Mouse (Mus musculus) heart, embryonic 12.5 days (tissue): ENCODE results near the gene Anxa6. TPM values are rescaled to one million over a fixed set of nuclear protein-coding genes. Genes with fewer than 3 reads are reported as not detected.

Experiments
- ATAC-seq: fragments of 200-750 bp; cut with Nextera tagmentation; 2 replicates; pipeline ENCODE4 v1.8.0; 2017; ENCODE audit warnings: moderate TSS enrichment, moderate library complexity; ENCODE audit not compliant: insufficient number of reproducible peaks, low FRiP score
- H3K27ac ChIP-seq: fragments of 300-500 bp; sonication (generic); 2 replicates; pipeline ENCODE4 v1.5.1; 2016; ENCODE audit warnings: mild to moderate bottlenecking, moderate library complexity; ENCODE audit not compliant: poor library complexity, severe bottlenecking
- H3K27me3 ChIP-seq: fragments of 300-500 bp; sonication (generic); replicated peaks from 2 replicates; pipeline ENCODE4 v1.6.1; 2016; ENCODE audit warnings: mild to moderate bottlenecking, moderate library complexity
- H3K36me3 ChIP-seq: fragments of 300-500 bp; sonication (generic); 2 replicates; pipeline ENCODE4 v1.6.1; 2016; ENCODE audit warnings: mild to moderate bottlenecking, moderate library complexity
- H3K4me1 ChIP-seq: fragments of 300-500 bp; sonication (generic); replicated peaks from 2 replicates; pipeline ENCODE4 v1.6.1; 2016; ENCODE audit warnings: mild to moderate bottlenecking
- H3K4me2 ChIP-seq: fragments of 300-500 bp; sonication (generic); 2 replicates; pipeline ENCODE4 v1.6.1; 2016; ENCODE audit warnings: mild to moderate bottlenecking, moderate library complexity
- H3K4me3 ChIP-seq: fragments of 300-500 bp; sonication (generic); 2 replicates; pipeline ENCODE4 v1.5.1; 2016; ENCODE audit warnings: mild to moderate bottlenecking
- H3K9ac ChIP-seq: fragments of 300-500 bp; sonication (generic); 2 replicates; pipeline ENCODE4 v1.6.1; 2016; ENCODE audit warnings: mild to moderate bottlenecking, moderate library complexity
- H3K9me3 ChIP-seq: fragments of 300-500 bp; sonication (generic); replicated peaks from 2 replicates; pipeline ENCODE4 v1.6.1; 2016; ENCODE audit warnings: mild to moderate bottlenecking, moderate library complexity
- WGBS: fragments of 180-500 bp; shearing (Covaris S2); methylation state at CpG from one replicate; pipeline ENCODE4 v1.1.7; 2016; 5-methylcytosine and 5-hydroxymethylcytosine counted together
- polyA plus RNA-seq: library from polyadenylated mRNA; unstranded; fragments of >200 nt; fragmentation: Nextera tagmentation; extraction: Ambion mirVana; gene quantifications from 2 replicates; pipeline ENCODE4 v1.2.1, GENCODE M21; 2016

Gene Anxa6
- polyA plus RNA-seq, 1 experiment from 2014 or later: 339 TPM

GRCm38 (mm10) chr11:55066921-55067320, 33.7 kb upstream of the Anxa6 start:
- no peak overlapping the region for H3K9ac ChIP-seq
- H3K27me3 ChIP-seq: no peaks in the 10 kb centered on the region
- H3K4me2 ChIP-seq: no peak overlapping the region
- no peaks in the 10 kb centered on the region for H3K9me3 ChIP-seq
- H3K27ac ChIP-seq: no peak overlapping the region
- H3K4me3 ChIP-seq: no peak overlapping the region
- WGBS: 53% methylated on average over 4 of the region's 4 CpGs
- H3K36me3 ChIP-seq: no peaks in the 10 kb centered on the region
- ATAC-seq: no peak
- peaks cover 21% of the 10 kb centered on the region for H3K4me1 ChIP-seq

GRCm38 (mm10) chr11:55062856-55063255, 29.6 kb upstream of the Anxa6 start:
- Histone ChIP-seq H3K9me3 (no peaks in the 10 kb centered on the region), H3K27me3 (no peaks in the 10 kb centered on the region), H3K4me1 (peaks cover 25% of the 10 kb centered on the region), H3K9ac (no peak overlapping the region), H3K27ac (peak overlapping the region; percentile 70), H3K4me2 (no peak overlapping the region), H3K4me3 (no peak overlapping the region), H3K36me3 (peaks cover 18% of the 10 kb centered on the region)
- ATAC-seq: no peak
- WGBS: 16% methylated on average over 5 of the region's 5 CpGs

- WGBS: 77% methylated on average over 5 of the region's 5 CpGs
- H3K36me3 ChIP-seq: peaks cover 22% of the 10 kb centered on the region
- no peaks in the 10 kb centered on the region for H3K27me3 ChIP-seq
- ATAC-seq: no peak
- no peak overlapping the region for H3K9ac ChIP-seq
- no peaks in the 10 kb centered on the region for H3K9me3 ChIP-seq
- H3K4me1 ChIP-seq: peaks cover 25% of the 10 kb centered on the region
- no peak overlapping the region for H3K4me3 ChIP-seq
- H3K27ac ChIP-seq: no peak overlapping the region
- H3K4me2 ChIP-seq: no peak overlapping the region
Observed at GRCm38 (mm10) chr11:55060802-55061201, 27.6 kb upstream of the Anxa6 start.

GRCm38 (mm10) chr11:55057511-55057910, 24.3 kb upstream of the Anxa6 start:
- no peaks in the 10 kb centered on the region for H3K9me3 ChIP-seq
- no peak for ATAC-seq
- no peak overlapping the region for H3K4me2 ChIP-seq
- no peak overlapping the region for H3K27ac ChIP-seq
- no peak overlapping the region for H3K9ac ChIP-seq
- H3K36me3 ChIP-seq: peaks cover 27% of the 10 kb centered on the region
- no peaks in the 10 kb centered on the region for H3K27me3 ChIP-seq
- H3K4me3 ChIP-seq: no peak overlapping the region
- peaks cover 16% of the 10 kb centered on the region for H3K4me1 ChIP-seq
- 80% methylated on average over 3 of the region's 3 CpGs for WGBS

GRCm38 (mm10) chr11:55050837-55051510, 17.7 kb upstream of the Anxa6 start:
- H3K4me1 ChIP-seq: peaks cover 7% of the 10 kb centered on the region
- peaks cover 32% of the 10 kb centered on the region for H3K36me3 ChIP-seq
- H3K9me3 ChIP-seq: no peaks in the 10 kb centered on the region
- H3K9ac ChIP-seq: no peak overlapping the region
- no peak overlapping the region for H3K4me3 ChIP-seq
- H3K27ac ChIP-seq: no peak overlapping the region
- no peaks in the 10 kb centered on the region for H3K27me3 ChIP-seq
- no peak for ATAC-seq
- 58% methylated on average over 7 of the region's 7 CpGs for WGBS
- no peak overlapping the region for H3K4me2 ChIP-seq

GRCm38 (mm10) chr11:55046600-55046999, 13.4 kb upstream of the Anxa6 start:
- H3K4me3 ChIP-seq: no peak overlapping the region
- ATAC-seq: no peak
- WGBS: 38% methylated on average over 5 of the region's 5 CpGs

GRCm38 (mm10) chr11:55041348-55041747, 8.1 kb upstream of the Anxa6 start:
- Histone ChIP-seq H3K9me3 (no peaks in the 10 kb centered on the region), H3K4me3 (no peak overlapping the region), H3K9ac (no peak overlapping the region)

More at GRCm38 (mm10) chr11:55046600-55046999, 13.4 kb upstream of the Anxa6 start:
- H3K4me1 ChIP-seq: peaks cover 7% of the 10 kb centered on the region
- no peak overlapping the region for H3K27ac ChIP-seq
- no peak overlapping the region for H3K9ac ChIP-seq
- H3K36me3 ChIP-seq: peaks cover 18% of the 10 kb centered on the region
- no peaks in the 10 kb centered on the region for H3K9me3 ChIP-seq
- H3K4me2 ChIP-seq: no peak overlapping the region
- H3K27me3 ChIP-seq: no peaks in the 10 kb centered on the region

GRCm38 (mm10) chr11:55039591-55039990, 6.3 kb upstream of the Anxa6 start:
- H3K9me3 ChIP-seq: no peaks in the 10 kb centered on the region
- no peak overlapping the region for H3K27ac ChIP-seq
- H3K4me3 ChIP-seq: no peak overlapping the region
- H3K9ac ChIP-seq: no peak overlapping the region
- H3K4me1 ChIP-seq: no peaks in the 10 kb centered on the region
- H3K4me2 ChIP-seq: no peak overlapping the region
- WGBS: 3% methylated on average over 9 of the region's 9 CpGs
- H3K27me3 ChIP-seq: no peaks in the 10 kb centered on the region
- no peaks in the 10 kb centered on the region for H3K36me3 ChIP-seq
- peak; percentile 53; the same call in 1 of the 2 replicates for ATAC-seq

More at GRCm38 (mm10) chr11:55041348-55041747, 8.1 kb upstream of the Anxa6 start:
- ATAC-seq: no peak
- H3K36me3 ChIP-seq: no peaks in the 10 kb centered on the region
- no peak overlapping the region for H3K27ac ChIP-seq
- no peaks in the 10 kb centered on the region for H3K4me1 ChIP-seq
- 81% methylated on average over 4 of the region's 4 CpGs for WGBS
- H3K4me2 ChIP-seq: no peak overlapping the region
- no peaks in the 10 kb centered on the region for H3K27me3 ChIP-seq

- H3K27ac ChIP-seq: no peak overlapping the region
- no peaks in the 10 kb centered on the region for H3K9me3 ChIP-seq
- 29% methylated on average over 3 of the region's 3 CpGs for WGBS
- no peaks in the 10 kb centered on the region for H3K36me3 ChIP-seq
- no peak overlapping the region for H3K4me2 ChIP-seq
- peaks cover 13% of the 10 kb centered on the region for H3K4me1 ChIP-seq
- H3K4me3 ChIP-seq: no peak overlapping the region
- H3K27me3 ChIP-seq: no peaks in the 10 kb centered on the region
- H3K9ac ChIP-seq: no peak overlapping the region
- ATAC-seq: no peak
Observed at GRCm38 (mm10) chr11:55036601-55037000, 3.4 kb upstream of the Anxa6 start.

- Histone ChIP-seq H3K9me3 (no peaks in the 10 kb centered on the region), H3K4me1 (peaks cover 46% of the 10 kb centered on the region), H3K9ac (peak overlapping the region; percentile 92), H3K4me3 (peak overlapping the region; percentile 82), H3K36me3 (no peaks in the 10 kb centered on the region; the same call in 1 of the 2 replicates), H3K4me2 (peak overlapping the region; percentile 96), H3K27ac (peak overlapping the region; percentile 84), H3K27me3 (no peaks in the 10 kb centered on the region)
- 12% methylated on average over 5 of the region's 5 CpGs for WGBS
- ATAC-seq: no peak
Observed at GRCm38 (mm10) chr11:55032286-55032685, 959 bp downstream of the Anxa6 start.

GRCm38 (mm10) chr11:55031991-55032280, 1.3 kb downstream of the Anxa6 start:
- H3K27ac ChIP-seq: peak overlapping the region; percentile 84
- peak overlapping the region; percentile 92 for H3K9ac ChIP-seq
- 0 out of 2 replicates have a peak, but pooled peaks have one; percentile 3 for ATAC-seq
- peak overlapping the region; percentile 96 for H3K4me2 ChIP-seq
- WGBS: 17% methylated on average over 2 of the region's 4 CpGs
- no peaks in the 10 kb centered on the region; the same call in 1 of the 2 replicates for H3K36me3 ChIP-seq
- H3K27me3 ChIP-seq: no peaks in the 10 kb centered on the region
- peak overlapping the region; percentile 82 for H3K4me3 ChIP-seq
- H3K9me3 ChIP-seq: no peaks in the 10 kb centered on the region
- peaks cover 49% of the 10 kb centered on the region for H3K4me1 ChIP-seq
